Mouse (Mus musculus): ENCODE measurements around the gene Las1l. TPM values are rescaled to one million over a fixed set of nuclear protein-coding genes. Genes with fewer than 3 reads are reported as not detected.

Las1l gene
- total and polyA plus RNA-seq, 3 experiments, result 35.1 to 86.3 TPM; not detected in 1

GRCm38 (mm10) chrX:95969116-95969515 is 12.4 kb upstream of the Las1l start:
- peak; percentile 52 for DNase-seq (ENCODE audit: low read depth, low spot score)
- no peaks in the 10 kb centered on the region for H3K9me3 ChIP-seq (replicated peaks; ENCODE audit: insufficient read depth, low read length)
- H3K27ac ChIP-seq (ENCODE audit: control insufficient read depth, low read depth, low read length), result peak overlapping the region; percentile 70
- H3K4me1 ChIP-seq (ENCODE audit: control insufficient read depth in 1 of 2, insufficient read depth in 2 of 2, low read length in 2 of 2), result peaks cover 0 to 14% of the 10 kb centered on the region in 2 experiments; a peak in 2 of 4 replicates
- TF ChIP-seq USF2 (IDR thresholded peaks at IDR 0.05; ENCODE audit: borderline replicate concordance in 1 of 2, insufficient read depth in 1 of 2, low read depth in 1 of 2, low read length in 2 of 2) (no peak), USF1 (IDR thresholded peaks at IDR 0.05; ENCODE audit: low read depth, low read length) (no peak), ZMIZ1 (IDR thresholded peaks at IDR 0.05; ENCODE audit: low read depth, low read length) (no peak), NELFE (IDR thresholded peaks at IDR 0.05; ENCODE audit: low read depth, low read length) (no peak), SMC3 (IDR thresholded peaks at IDR 0.05; ENCODE audit: low read depth, low read length) (no peak)
- H3K4me3 ChIP-seq (ENCODE audit: control insufficient read depth in 1 of 2, insufficient read depth in 1 of 2, low read depth in 2 of 2, low read length in 2 of 2), result peak overlapping the region; percentile 36 to 45
- peak overlapping the region; percentile 64 for H3K9ac ChIP-seq (ENCODE audit: control insufficient read depth, low read depth, low read length, poor library complexity, severe bottlenecking)
- no peaks in the 10 kb centered on the region; the same call in 1 of the 2 replicates for H3K79me2 ChIP-seq (ENCODE audit: control insufficient read depth, insufficient read depth, low read length, poor library complexity)
- no peaks in the 10 kb centered on the region; a peak in 1 of 4 replicates for H3K27me3 ChIP-seq (ENCODE audit: control insufficient read depth in 1 of 2, insufficient read depth in 2 of 2, low read length in 2 of 2)
- no peaks in the 10 kb centered on the region for H3K36me3 ChIP-seq (ENCODE audit: control insufficient read depth in 1 of 2, insufficient read depth in 2 of 2, low read length in 2 of 2)

- no peaks in the 10 kb centered on the region; a peak in 1 of 4 replicates for H3K27me3 ChIP-seq (ENCODE audit: control insufficient read depth in 1 of 2, insufficient read depth in 2 of 2, low read length in 2 of 2)
- H3K4me3 ChIP-seq (ENCODE audit: control insufficient read depth in 1 of 2, insufficient read depth in 1 of 2, low read depth in 2 of 2, low read length in 2 of 2), result peak overlapping the region; percentile 60 to 72
- DNase-seq (ENCODE audit: low read depth, low spot score), result peak; percentile 93
- H3K36me3 ChIP-seq (ENCODE audit: control insufficient read depth in 1 of 2, insufficient read depth in 2 of 2, low read length in 2 of 2), result no peaks in the 10 kb centered on the region
- peak overlapping the region; percentile 91 for H3K9ac ChIP-seq (ENCODE audit: control insufficient read depth, low read depth, low read length, poor library complexity, severe bottlenecking)
- peaks cover 0 to 14% of the 10 kb centered on the region in 2 experiments; a peak in 2 of 4 replicates for H3K4me1 ChIP-seq (ENCODE audit: control insufficient read depth in 1 of 2, insufficient read depth in 2 of 2, low read length in 2 of 2)
- peak overlapping the region; percentile 81 for H3K27ac ChIP-seq (ENCODE audit: control insufficient read depth, low read depth, low read length)
- H3K79me2 ChIP-seq (ENCODE audit: control insufficient read depth, insufficient read depth, low read length, poor library complexity), result no peaks in the 10 kb centered on the region; the same call in 1 of the 2 replicates
- no peaks in the 10 kb centered on the region for H3K9me3 ChIP-seq (replicated peaks; ENCODE audit: insufficient read depth, low read length)
- TF ChIP-seq TCF12 (IDR thresholded peaks at IDR 0.05; ENCODE audit: low read depth, low read length) (no peak), HCFC1 (IDR thresholded peaks at IDR 0.05; ENCODE audit: low read depth, low read length) (peak; percentile 64), NELFE (IDR thresholded peaks at IDR 0.05; ENCODE audit: low read depth, low read length) (peak; percentile 61), POLR2AphosphoS2 (IDR thresholded peaks at IDR 0.05; ENCODE audit: low read length) (0 out of 2 replicates have a peak, but pooled peaks have one; percentile 38), GABPA (IDR thresholded peaks at IDR 0.05; ENCODE audit: low read depth, low read length) (no peak), MXI1 (IDR thresholded peaks at IDR 0.05; ENCODE audit: low read depth, low read length) (peak; percentile 92), TBP (IDR thresholded peaks at IDR 0.05; ENCODE audit: low read depth, low read length) (peak; percentile 95), NRF1 (IDR thresholded peaks at IDR 0.05; ENCODE audit: insufficient read depth, low read depth, low read length, poor library complexity, severe bottlenecking) (no peak), POLR2A (IDR thresholded peaks at IDR 0.05; ENCODE audit: control insufficient read depth in 1 of 2, insufficient read depth in 1 of 2, low read depth in 1 of 2, low read length in 2 of 2, poor library complexity in 1 of 2) (peak in 1 of 2 experiments; percentile 55; a peak in 3 of 4 replicates), CHD2 (IDR thresholded peaks at IDR 0.05; ENCODE audit: low read length) (no peak), SMC3 (IDR thresholded peaks at IDR 0.05; ENCODE audit: low read depth, low read length) (no peak), MYC (IDR thresholded peaks at IDR 0.05; ENCODE audit: low read depth, low read length) (peak; percentile 84), USF1 (IDR thresholded peaks at IDR 0.05; ENCODE audit: low read depth, low read length) (peak; percentile 85), MYB (IDR thresholded peaks at IDR 0.05; ENCODE audit: low read depth, low read length) (no peak), CHD1 (IDR thresholded peaks at IDR 0.05; ENCODE audit: low read depth, low read length) (no peak), MAX (IDR thresholded peaks at IDR 0.05; ENCODE audit: low read length) (peak; percentile 86)
Measured at GRCm38 (mm10) chrX:95968594-95968965, 11.8 kb upstream of the Las1l start.
